ENCODE assay signal across 16 mouse cellular contexts in the genomic region with DNA sequence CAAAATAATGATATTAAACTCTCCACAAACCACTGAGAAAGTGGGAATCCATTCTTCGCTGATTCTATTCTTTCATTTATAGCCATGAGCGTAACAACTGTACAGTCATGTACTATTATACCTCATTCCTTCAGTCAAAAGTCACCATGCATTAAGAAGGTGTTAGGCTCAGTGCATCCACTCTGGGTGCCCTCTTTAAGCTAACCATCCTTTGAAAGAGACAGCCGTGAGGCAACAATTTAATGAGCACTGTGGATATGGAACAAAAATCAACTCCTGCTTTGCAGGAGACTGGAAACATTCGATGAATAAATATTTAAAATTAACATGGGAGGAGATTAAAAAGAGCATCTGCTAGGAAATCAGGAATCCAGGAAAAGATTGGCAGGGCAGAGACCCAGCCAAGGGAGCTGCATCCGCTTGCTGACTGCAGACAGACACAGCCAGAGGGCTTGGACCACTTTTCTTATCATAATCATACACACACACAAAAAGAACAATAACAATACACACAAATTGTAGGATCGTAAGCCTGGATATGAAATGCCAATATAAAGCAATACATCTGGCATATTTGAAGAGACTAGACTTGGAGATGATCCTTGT.
"Had no signal": no experiment of that assay in that cellular context is flagged by ENCODE, and none has a peak within 500 bp of the region (broad histone marks: within the 10 kb centered on the region; RNA-seq: fewer than 3 reads in every experiment).

No protein-coding gene starts in this region.

- H3K4me3 ChIP-seq: limb, embryonic 10.5 days; liver, embryonic 15.5 days; neural tube, embryonic 12.5 days had no signal

- H3K27ac ChIP-seq: kidney, postnatal 0 days; liver, embryonic 15.5 days; neural tube, embryonic 12.5 days; stomach, postnatal 0 days had no signal

- ATAC-seq: lung, postnatal 0 days had no signal

- H3K9ac ChIP-seq: liver, embryonic 15.5 days; neural tube, embryonic 12.5 days had no signal

- H3K9me3 ChIP-seq: limb, embryonic 10.5 days; liver, embryonic 15.5 days; neural tube, embryonic 12.5 days had no signal

- H3K27me3 ChIP-seq: liver, embryonic 15.5 days; neural tube, embryonic 12.5 days had no signal

- H3K4me1 ChIP-seq: liver, embryonic 15.5 days; neural tube, embryonic 12.5 days had no signal

- H3K4me2 ChIP-seq: liver, embryonic 11.5 days; liver, embryonic 15.5 days; neural tube, embryonic 12.5 days had no signal

- DNase-seq: kidney, adult 11 months; kidney, adult 9 months; kidney, postnatal 36 days; layer of hippocampus, adult 9-11 months; layer of hippocampus, postnatal 36 days; lung, adult 2 months; lung, postnatal 36 days; thymus, adult 18-20 months; thymus, postnatal 14 days had no signal

- H3K36me3 ChIP-seq: limb, embryonic 10.5 days; liver, embryonic 15.5 days; neural tube, embryonic 12.5 days had no signal
